Mouse (Mus musculus): ENCODE results near the gene Rpl23a. TPM values are rescaled to one million over a fixed set of nuclear protein-coding genes. Genes with fewer than 3 reads are reported as not detected.
A peak's percentile ranks its signal among the peaks of the same experiment; 100 is the strongest.
"Not testable (repeated sequence)": the region's sequence is repeated elsewhere in the genome, so short reads cannot be mapped to it uniquely, and the experiment has no call there.

Gene Rpl23a
- polyA plus RNA-seq, 1 experiment from 2014 or later, result 732 TPM

DNA sequence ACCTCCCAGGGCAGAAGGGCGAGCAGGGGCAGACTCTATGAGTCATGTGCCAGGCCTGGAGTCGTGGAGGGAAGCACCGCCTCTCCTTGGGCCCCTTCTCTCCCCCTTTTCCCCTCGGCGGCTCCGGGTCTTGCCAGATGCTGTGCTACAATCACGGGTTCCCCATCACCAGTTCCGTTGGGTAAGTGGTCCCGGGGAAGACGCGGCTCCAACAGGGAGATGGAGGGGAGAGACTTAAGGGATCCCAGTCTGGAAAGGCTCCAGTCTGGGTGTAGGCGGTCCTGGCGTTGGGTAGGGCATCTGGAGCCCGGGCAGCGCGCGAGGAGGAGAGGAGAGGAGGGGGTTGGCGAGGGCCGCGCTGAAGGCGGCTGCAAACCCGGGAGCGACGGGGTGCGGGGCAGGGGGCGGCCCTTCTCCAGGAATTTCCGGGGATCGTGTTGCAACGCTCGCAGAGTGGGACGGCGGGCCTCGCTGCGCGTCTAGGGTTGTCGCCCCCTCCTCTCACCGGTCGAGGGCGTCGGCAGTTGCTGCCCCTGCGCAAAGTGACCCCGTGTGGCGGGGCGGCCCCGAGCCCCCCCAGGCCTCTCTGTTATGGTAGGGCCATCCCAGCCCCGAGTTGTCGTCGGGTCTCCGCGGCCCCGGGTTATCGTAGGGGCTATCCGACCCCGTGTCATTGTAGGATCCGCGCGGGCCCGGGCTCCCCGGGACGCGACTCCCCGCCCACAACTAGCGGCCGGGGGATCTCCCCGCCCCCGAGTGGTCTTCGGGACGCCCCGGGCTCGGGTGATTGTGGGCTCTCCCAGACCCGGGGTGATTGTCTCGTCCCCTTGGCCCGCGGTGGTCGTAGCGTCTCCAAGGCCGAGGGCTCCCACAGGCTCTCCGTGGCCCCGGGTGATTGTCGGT lies 5.2 kb upstream of the Rpl23a start, which contains the start of gene Rab34:
Rab34 (plus strand) TSS at position 100 of the 903 bp plus-strand sequence.
- no peak for TF ChIP-seq EP300 (IDR thresholded peaks at IDR 0.05; ENCODE audit: low read depth)
- no peak for TF ChIP-seq CTCF (IDR thresholded peaks at IDR 0.05; ENCODE audit: low read depth)
- H3K9me3 ChIP-seq (ENCODE audit: low read length), result no peaks in the 10 kb centered on the region
- ATAC-seq (peak; percentile 48), DNase-seq (peak; percentile 63)
- H3K9ac ChIP-seq (replicated peaks), result peak within 1 kb of the TSS; percentile 72
- peaks cover 3% of the 10 kb centered on the region; the same call in 1 of the 2 replicates for H3K36me3 ChIP-seq (replicated peaks; ENCODE audit: insufficient read depth, low read length)
- H3K4me2 ChIP-seq (ENCODE audit: low read depth, low read length), result peak within 1 kb of the TSS; percentile 84
- peak within 1 kb of the TSS; percentile 62 for H3K4me3 ChIP-seq (ENCODE audit: low read depth, low read length)
- peaks cover 14% of the 10 kb centered on the region for H3K4me1 ChIP-seq (ENCODE audit: insufficient read depth)
- 1% methylated on average over 61 of the region's 80 CpGs for WGBS (ENCODE audit: insufficient replicate concordance)
- H3K27ac ChIP-seq (ENCODE audit: low read depth), result peak within 1 kb of the TSS; percentile 79
- peaks cover 42% of the 10 kb centered on the region for H3K27me3 ChIP-seq (ENCODE audit: insufficient read depth, low read length)

- ATAC-seq, DNase-seq: not testable (repeated sequence)
- H3K4me1 ChIP-seq (ENCODE audit: insufficient read depth), result peaks cover 37% of the 10 kb centered on the region
These were observed 1.3 kb upstream of the Rpl23a start for GRCm38 (mm10) chr11:78184702-78185101.

DNA sequence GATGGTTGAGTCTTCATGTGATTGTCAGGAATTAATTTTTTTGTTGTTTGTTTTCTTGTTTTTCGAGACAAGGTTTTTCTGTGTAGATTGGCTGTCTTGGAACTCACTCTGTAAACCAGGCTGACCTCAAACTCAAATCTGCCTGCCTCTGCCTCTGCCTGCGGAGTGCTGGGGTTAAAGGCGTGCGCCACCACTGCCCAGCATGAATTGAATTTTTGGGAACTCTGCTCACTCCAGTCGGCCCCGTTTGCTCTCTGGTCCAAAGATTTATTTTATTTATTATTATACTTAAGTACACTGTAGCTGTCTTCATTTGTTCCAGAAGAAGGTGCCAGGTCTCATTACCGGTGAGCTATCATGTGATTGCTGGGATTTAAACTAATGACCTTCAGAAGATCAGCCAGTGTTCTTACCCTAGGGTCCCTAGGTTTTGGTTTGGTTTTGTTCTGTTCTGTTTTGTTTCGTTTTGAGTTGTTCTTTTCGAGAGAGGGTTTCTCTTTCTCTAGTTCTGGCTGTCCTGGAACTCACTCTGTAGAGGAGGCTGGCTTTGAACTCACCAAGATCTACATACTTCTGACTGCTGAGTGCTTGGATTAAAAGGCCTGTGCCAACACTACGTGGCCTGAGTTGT lies 615 bp upstream of the Rpl23a start:
- H3K4me1 ChIP-seq (ENCODE audit: insufficient read depth), result peaks cover 32% of the 10 kb centered on the region
- peak; percentile 22; the same call in 1 of the 2 replicates for ATAC-seq
- TF ChIP-seq CTCF (IDR thresholded peaks at IDR 0.05; ENCODE audit: low read depth) (no peak), EP300 (IDR thresholded peaks at IDR 0.05; ENCODE audit: low read depth) (no peak)
- WGBS (ENCODE audit: insufficient replicate concordance), result 39% methylated on average over 10 of the region's 10 CpGs
- H3K36me3 ChIP-seq (replicated peaks; ENCODE audit: insufficient read depth, low read length), result peaks cover 29% of the 10 kb centered on the region
- DNase-seq, result no peak
- H3K9me3 ChIP-seq (ENCODE audit: low read length), result no peaks in the 10 kb centered on the region
- H3K27me3 ChIP-seq (ENCODE audit: insufficient read depth, low read length), result peaks cover 17% of the 10 kb centered on the region
- peak overlapping the region; percentile 90 for H3K4me2 ChIP-seq (ENCODE audit: low read depth, low read length)
- H3K9ac ChIP-seq (replicated peaks), result no peak overlapping the region; the same call in 1 of the 2 replicates
- peak overlapping the region; percentile 94 for H3K4me3 ChIP-seq (ENCODE audit: low read depth, low read length)
- H3K27ac ChIP-seq (ENCODE audit: low read depth), result peak overlapping the region; percentile 17; the same call in 1 of the 2 replicates

More at GRCm38 (mm10) chr11:78184702-78185101, 1.3 kb upstream of the Rpl23a start:
- H3K9ac ChIP-seq (replicated peaks); H3K4me2 ChIP-seq (ENCODE audit: low read depth, low read length); H3K9me3 ChIP-seq (ENCODE audit: low read length); H3K4me3 ChIP-seq (ENCODE audit: low read depth, low read length); H3K27ac ChIP-seq (ENCODE audit: low read depth): not testable (repeated sequence)
- Histone ChIP-seq H3K36me3 (replicated peaks; ENCODE audit: insufficient read depth, low read length) (peaks cover 25% of the 10 kb centered on the region), H3K27me3 (ENCODE audit: insufficient read depth, low read length) (peaks cover 24% of the 10 kb centered on the region)
- 87% methylated on average over 6 of the region's 6 CpGs for whole genome bisulfite sequencing (ENCODE audit: insufficient replicate concordance)

DNA sequence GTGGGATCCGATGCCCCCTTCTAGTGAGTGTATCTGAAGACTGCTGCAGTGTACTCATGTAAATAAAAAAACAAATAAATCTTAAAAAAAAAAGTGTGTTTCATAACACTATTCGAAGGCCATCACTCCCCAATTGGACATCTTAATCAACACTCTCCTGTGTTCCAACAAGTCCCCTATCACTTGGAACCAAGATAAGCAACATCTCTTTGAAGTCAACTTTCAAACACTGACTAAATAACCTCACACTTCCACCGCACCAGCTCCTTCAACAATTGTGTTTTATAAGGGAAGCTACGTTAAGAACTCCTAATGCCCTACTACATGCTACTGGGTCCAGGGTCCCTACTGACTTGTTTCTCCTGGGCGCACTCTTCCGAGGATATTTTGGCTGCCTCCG lies 934 bp downstream of the Rpl23a start:
- WGBS (ENCODE audit: insufficient replicate concordance), result 3% methylated on average over 7 of the region's 7 CpGs
- TF ChIP-seq CTCF (IDR thresholded peaks at IDR 0.05; ENCODE audit: low read depth) (no peak), EP300 (IDR thresholded peaks at IDR 0.05; ENCODE audit: low read depth) (no peak)
- H3K4me2 ChIP-seq (ENCODE audit: low read depth, low read length), result peak overlapping the region; percentile 90
- 0 out of 2 replicates have a peak, but pooled peaks cover 3% of the 10 kb centered on the region for H3K27me3 ChIP-seq (ENCODE audit: insufficient read depth, low read length)
- H3K27ac ChIP-seq (ENCODE audit: low read depth), result peak overlapping the region; percentile 90
- DNase-seq (no peak), ATAC-seq (no peak)
- H3K4me3 ChIP-seq (ENCODE audit: low read depth, low read length), result peak overlapping the region; percentile 94
- H3K4me1 ChIP-seq (ENCODE audit: insufficient read depth), result peaks cover 31% of the 10 kb centered on the region
- peaks cover 29% of the 10 kb centered on the region for H3K36me3 ChIP-seq (replicated peaks; ENCODE audit: insufficient read depth, low read length)
- no peaks in the 10 kb centered on the region for H3K9me3 ChIP-seq (ENCODE audit: low read length)
- H3K9ac ChIP-seq (replicated peaks), result peak overlapping the region; percentile 93

GRCm38 (mm10) chr11:78181830-78182357 lies 1.5 kb downstream of the Rpl23a start:
- Histone ChIP-seq H3K9ac (replicated peaks) (peak overlapping the region; percentile 93), H3K27me3 (ENCODE audit: insufficient read depth, low read length) (no peaks in the 10 kb centered on the region), H3K9me3 (ENCODE audit: low read length) (no peaks in the 10 kb centered on the region), H3K27ac (ENCODE audit: low read depth) (no peak overlapping the region; the same call in 1 of the 2 replicates), H3K4me1 (ENCODE audit: insufficient read depth) (peaks cover 31% of the 10 kb centered on the region), H3K4me2 (ENCODE audit: low read depth, low read length) (peak overlapping the region; percentile 90), H3K36me3 (replicated peaks; ENCODE audit: insufficient read depth, low read length) (peaks cover 29% of the 10 kb centered on the region), H3K4me3 (ENCODE audit: low read depth, low read length) (peak overlapping the region; percentile 94)
- ATAC-seq (no peak), DNase-seq (no peak)
- 34% methylated on average over 2 of the region's 2 CpGs for WGBS (ENCODE audit: insufficient replicate concordance)
- TF ChIP-seq CTCF (IDR thresholded peaks at IDR 0.05; ENCODE audit: low read depth) (no peak), EP300 (IDR thresholded peaks at IDR 0.05; ENCODE audit: low read depth) (no peak)
